Mouse (Mus musculus) left cerebral cortex, adult 8-10 months (tissue): ENCODE measurements around the gene Olfr124. TPM values are rescaled to one million over a fixed set of nuclear protein-coding genes. Genes with fewer than 3 reads are reported as not detected.

Source experiments
- DNase-seq, 2 experiments: peaks; one replicate each; pipeline ENCODE4 v3.0.0; 2022; ENCODE audit warnings: low spot score in 2 of 2
- total RNA-seq, 4 experiments: library from RNA; stranded (reverse); gene quantifications; 2 replicates each; pipeline ENCODE4 v1.2.4; 2022

Gene Olfr124
- not detected for total RNA-seq

DNA sequence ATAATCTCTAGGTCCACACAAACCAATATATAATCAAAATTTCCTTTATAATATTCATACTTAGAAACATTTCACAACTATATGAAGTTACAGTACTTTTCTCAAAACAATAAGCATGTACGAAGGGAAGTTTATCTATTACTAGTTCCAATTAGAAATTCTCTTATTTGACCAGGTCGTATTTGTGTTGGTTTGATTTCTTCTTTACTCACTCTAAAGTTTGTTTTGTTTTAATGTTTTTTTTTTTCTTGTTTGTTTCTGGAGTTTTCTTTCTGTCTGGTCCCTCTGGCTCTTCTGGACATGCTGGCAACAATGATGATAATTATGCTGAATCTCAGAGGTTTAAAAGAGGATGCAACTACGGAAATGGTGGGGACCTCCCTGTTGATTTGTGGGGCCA, at the start of gene Olfr124:
Gene Olfr124 (plus strand): TSS at position 301 of the 400 bp plus-strand sequence.
- DNase-seq, result no peak

DNA sequence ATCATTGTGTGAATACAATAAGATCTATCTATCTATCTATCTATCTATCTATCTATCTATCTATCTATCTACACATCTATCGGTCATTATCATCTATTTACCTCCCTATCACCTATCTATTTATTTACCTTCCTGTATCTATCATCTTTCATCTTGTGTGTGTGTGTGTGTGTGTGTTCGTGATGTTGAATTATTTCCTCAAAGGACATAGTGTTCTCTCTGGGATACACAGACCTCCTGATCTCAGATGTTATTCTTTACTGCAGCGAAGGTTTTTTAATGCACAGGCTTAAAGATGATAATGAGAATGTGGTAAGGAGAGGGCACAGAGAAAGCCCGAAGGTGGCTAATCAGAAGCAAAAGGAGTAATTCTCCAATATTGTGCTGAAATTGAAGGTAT, 31.4 kb upstream of the Olfr124 start, which contains the start of gene Olfr122:
Gene Olfr122 (plus strand): TSS at position 301 of the 400 bp plus-strand sequence.
- no peak for DNase-seq

DNA sequence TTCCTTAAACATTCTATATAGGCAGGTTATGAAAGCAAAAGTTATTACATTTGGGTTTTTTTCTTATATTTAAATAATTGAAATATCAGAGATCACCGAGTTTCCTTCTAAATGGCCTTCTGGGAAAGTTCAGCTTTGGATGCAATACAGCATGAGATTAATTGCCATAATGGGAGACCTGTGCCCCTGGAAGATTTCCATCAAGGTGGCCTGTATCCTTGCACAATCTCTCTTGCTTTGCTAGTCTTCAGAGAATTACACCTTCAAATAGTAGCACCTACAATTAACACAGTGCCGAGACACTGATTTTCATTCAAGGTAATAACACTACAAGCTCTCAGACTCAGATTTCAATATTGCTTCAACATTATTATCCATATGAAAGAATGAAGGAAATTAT, 6.5 kb upstream of the Olfr124 start, which contains the start of gene Olfr123:
Gene Olfr123 (plus strand): TSS at position 301 of the 400 bp plus-strand sequence.
- no peak for DNase-seq

DNA sequence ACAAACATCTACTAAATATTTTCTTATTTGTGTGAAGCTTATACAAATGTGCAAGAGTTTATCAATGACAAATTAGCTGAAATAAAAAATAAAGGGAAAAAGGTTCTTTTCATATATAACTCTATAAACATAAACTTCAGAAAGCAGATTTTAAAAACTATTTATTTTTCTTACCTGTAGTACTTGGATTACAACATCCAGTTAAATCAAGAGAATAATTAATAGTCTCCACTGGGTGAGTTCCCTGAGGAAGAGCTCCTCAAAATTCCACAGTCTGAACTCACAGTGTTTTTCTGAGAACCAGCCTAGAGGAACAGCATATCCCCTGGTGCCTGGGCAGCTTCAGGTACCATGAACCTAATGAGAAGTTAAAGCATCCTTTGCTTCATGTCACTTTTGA, 33.0 kb downstream of the Olfr124 start, which contains the start of gene Olfr125:
Gene Olfr125 (plus strand): TSS at position 301 of the 400 bp plus-strand sequence.
- DNase-seq, result no peak

DNA sequence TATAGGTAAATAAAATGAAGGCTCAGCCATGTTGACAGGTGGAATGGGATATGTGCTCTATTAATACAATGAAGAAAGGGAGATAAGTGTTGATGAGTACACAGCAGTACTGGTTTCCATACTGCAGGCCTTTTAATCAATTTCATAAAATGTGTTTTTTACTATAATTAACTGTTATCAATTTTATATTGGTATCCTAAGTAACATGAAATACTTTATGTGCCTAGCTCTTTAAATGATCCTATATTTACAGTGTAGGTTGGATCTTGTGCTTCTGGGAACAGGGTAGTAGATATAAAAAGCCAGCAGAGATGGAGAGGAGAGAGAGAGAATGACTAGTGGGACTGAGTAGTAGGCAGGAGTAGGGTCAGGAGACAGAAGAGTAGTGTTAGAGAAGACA, 47.5 kb downstream of the Olfr124 start, which contains the start of gene Olfr126:
Gene Olfr126 (plus strand): TSS at position 301 of the 400 bp plus-strand sequence.
- DNase-seq, result no peak

Other genes starting within 250 kb of the Olfr124 start
- not detected for gene Olfr112, start 230.4 kb upstream of the Olfr124 start, total RNA-seq
- gene Olfr113, start 222.2 kb upstream of the Olfr124 start, total RNA-seq, result not detected
- not detected for gene Olfr114, start 207.1 kb upstream of the Olfr124 start, total RNA-seq
- not detected for gene Olfr115, start 172.8 kb upstream of the Olfr124 start, total RNA-seq
- gene Olfr116, start 172.7 kb upstream of the Olfr124 start, total RNA-seq, result not detected
- not detected for gene Olfr117, start 136.1 kb upstream of the Olfr124 start, total RNA-seq
- gene Olfr118, start 132.9 kb upstream of the Olfr124 start, total RNA-seq, result not detected
- not detected for gene Olfr119, start 103.3 kb upstream of the Olfr124 start, total RNA-seq
- not detected for gene Olfr120, start 78.1 kb upstream of the Olfr124 start, total RNA-seq
- gene Olfr121, start 51.0 kb upstream of the Olfr124 start, total RNA-seq, result not detected
- not detected for gene Olfr122, start 31.3 kb upstream of the Olfr124 start, total RNA-seq
- not detected for gene Olfr123, start 6.4 kb upstream of the Olfr124 start, total RNA-seq
- gene Olfr125, start 33.1 kb downstream of the Olfr124 start, total RNA-seq, result not detected
- gene Olfr126, start 47.6 kb downstream of the Olfr124 start, total RNA-seq, result not detected
- gene Olfr127, start 100.5 kb downstream of the Olfr124 start, total RNA-seq, result not detected
- not detected for gene Olfr128, start 120.7 kb downstream of the Olfr124 start, total RNA-seq
- not detected for gene Olfr761, start 153.2 kb downstream of the Olfr124 start, total RNA-seq